ENCODE assay signal across 11 mouse cellular contexts in the genomic region with DNA sequence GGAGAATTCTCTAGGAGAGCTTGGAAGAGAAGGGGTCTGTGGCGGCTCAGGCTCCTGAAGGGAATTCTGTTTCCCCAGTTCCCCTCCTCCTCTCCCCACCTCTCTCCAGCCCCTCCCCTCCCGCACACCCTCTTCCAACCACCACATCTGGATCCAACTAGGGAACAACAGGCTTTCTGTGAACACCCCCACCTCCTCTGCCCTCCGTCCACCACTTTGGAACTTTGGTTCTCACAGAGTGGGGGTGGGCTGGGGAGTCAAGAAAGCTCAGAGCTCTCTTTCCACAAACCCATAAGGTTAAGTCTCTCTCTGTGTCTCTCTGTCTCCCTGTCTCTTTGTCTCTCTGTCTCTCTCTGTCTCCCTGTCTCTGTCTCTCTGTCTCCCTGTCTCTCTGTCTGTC. TPM values are rescaled to one million over a fixed set of nuclear protein-coding genes. Genes with fewer than 3 reads are reported as not detected.
A peak's percentile ranks its signal among the peaks of the same experiment; 100 is the strongest.
DNase-seq lines count a peak whose midpoint lies in the region; ATAC-seq and TF ChIP-seq lines count a peak whose summit lies in the region.
"Had no signal": no experiment of that assay in that cellular context is flagged by ENCODE, and none has a peak within 500 bp of the region (broad histone marks: within the 10 kb centered on the region; RNA-seq: fewer than 3 reads in every experiment).

No protein-coding gene starts in this region.

- ATAC-seq in hindbrain, embryonic 11.5 days (ENCODE audit: low FRiP score): no peak
- ATAC-seq in hindbrain, embryonic 14.5 days (ENCODE audit: low FRiP score): no peak
- ATAC-seq in embryonic facial prominence, embryonic 13.5 days (ENCODE audit: insufficient number of reproducible peaks, insufficient read depth, low FRiP score, low TSS enrichment, low read depth): peak; percentile 87

- H3K9me3 ChIP-seq in hindbrain, embryonic 11.5 days (ENCODE audit: control insufficient read depth, low read length): no peaks in the 10 kb centered on the region
- no peaks in the 10 kb centered on the region for H3K9me3 ChIP-seq in hindbrain, embryonic 14.5 days (ENCODE audit: control insufficient read depth, low read length)
- no peaks in the 10 kb centered on the region for H3K9me3 ChIP-seq in embryonic facial prominence, embryonic 13.5 days
- H3K9me3 ChIP-seq: megakaryocyte, embryonic 14.5 days had no signal

- no peak for TF ChIP-seq CTCF in brain, embryonic 14.5 days (IDR thresholded peaks at IDR 0.05; ENCODE audit: borderline replicate concordance, extremely low read depth, insufficient read depth, insufficient read length)

- DNase-seq in hindbrain, embryonic 11.5 days (ENCODE audit: low spot score): peak; percentile 59
- no peak for DNase-seq in hindbrain, embryonic 14.5 days (ENCODE audit: low spot score)
- peak; percentile 21 for DNase-seq in brain, embryonic 14.5 days (ENCODE audit: low read depth)
- DNase-seq in mesoderm, embryonic 11.5 days (ENCODE audit: low read depth, low spot score): peak; percentile 84
- no peak for DNase-seq in layer of hippocampus, adult 18-20 months (ENCODE audit: low spot score in 2 of 2)
- no peak for DNase-seq in gastrocnemius, postnatal 10 days
- DNase-seq in frontal cortex, postnatal 36 days (ENCODE audit: low spot score in 2 of 2): no peak
- DNase-seq: adrenal gland, adult 8-10 months; cerebellum, postnatal 25 days had no signal

- no peak overlapping the region for H3K4me2 ChIP-seq in hindbrain, embryonic 11.5 days (replicated peaks; ENCODE audit: low read depth, low read length)
- no peak overlapping the region for H3K4me2 ChIP-seq in hindbrain, embryonic 14.5 days (replicated peaks)
- peak overlapping the region; percentile 52 for H3K4me2 ChIP-seq in embryonic facial prominence, embryonic 13.5 days

- no peaks in the 10 kb centered on the region for H3K36me3 ChIP-seq in hindbrain, embryonic 11.5 days (ENCODE audit: control insufficient read depth, insufficient read depth, low read length)
- H3K36me3 ChIP-seq in hindbrain, embryonic 14.5 days (replicated peaks; ENCODE audit: control insufficient read depth, insufficient read depth): no peaks in the 10 kb centered on the region
- no peaks in the 10 kb centered on the region for H3K36me3 ChIP-seq in embryonic facial prominence, embryonic 13.5 days

- 30% methylated on average over 3 of the region's 3 CpGs for WGBS in hindbrain, embryonic 11.5 days
- 43% methylated on average over 3 of the region's 3 CpGs for WGBS in hindbrain, embryonic 14.5 days
- 23% methylated on average over 3 of the region's 3 CpGs for WGBS in embryonic facial prominence, embryonic 13.5 days

- H3K4me1 ChIP-seq in hindbrain, embryonic 11.5 days (replicated peaks; ENCODE audit: control insufficient read depth, insufficient read depth, low read length): no peaks in the 10 kb centered on the region; the same call in 1 of the 2 replicates
- no peaks in the 10 kb centered on the region for H3K4me1 ChIP-seq in hindbrain, embryonic 14.5 days (replicated peaks; ENCODE audit: control insufficient read depth, insufficient read depth, low read length)
- H3K4me1 ChIP-seq in embryonic facial prominence, embryonic 13.5 days: peaks cover 51% of the 10 kb centered on the region
- H3K4me1 ChIP-seq: megakaryocyte, embryonic 14.5 days had no signal

- H3K27me3 ChIP-seq in hindbrain, embryonic 11.5 days (ENCODE audit: control insufficient read depth, insufficient read depth, low read length): no peaks in the 10 kb centered on the region; the same call in 1 of the 2 replicates
- H3K27me3 ChIP-seq in hindbrain, embryonic 14.5 days (ENCODE audit: control insufficient read depth, insufficient read depth, low read length): no peaks in the 10 kb centered on the region
- H3K27me3 ChIP-seq in embryonic facial prominence, embryonic 13.5 days: no peaks in the 10 kb centered on the region

- H3K4me3 ChIP-seq in hindbrain, embryonic 11.5 days (ENCODE audit: low read depth, low read length): no peak overlapping the region
- no peak overlapping the region for H3K4me3 ChIP-seq in hindbrain, embryonic 14.5 days (replicated peaks; ENCODE audit: low read length)
- no peak overlapping the region for H3K4me3 ChIP-seq in embryonic facial prominence, embryonic 13.5 days
- H3K4me3 ChIP-seq: megakaryocyte, embryonic 14.5 days had no signal

- TF ChIP-seq POLR2A in brain, embryonic 14.5 days (IDR thresholded peaks at IDR 0.05; ENCODE audit: borderline replicate concordance, extremely low read depth, insufficient read depth, insufficient read length, poor library complexity, severe bottlenecking): no peak

- H3K9ac ChIP-seq in hindbrain, embryonic 11.5 days (ENCODE audit: low read depth, low read length): no peak overlapping the region
- H3K9ac ChIP-seq in hindbrain, embryonic 14.5 days: no peak overlapping the region
- peak overlapping the region; percentile 58 for H3K9ac ChIP-seq in embryonic facial prominence, embryonic 13.5 days

- H3K27ac ChIP-seq in hindbrain, embryonic 11.5 days (ENCODE audit: low read depth, low read length): peak overlapping the region; percentile 65
- H3K27ac ChIP-seq in hindbrain, embryonic 14.5 days: no peak overlapping the region
- H3K27ac ChIP-seq in embryonic facial prominence, embryonic 13.5 days: peak overlapping the region; percentile 99

RNA-seq across cellular contexts. Expression of a gene that starts 13.1 kb away (rescaled TPM):
- 34.7 and 41.4 TPM in 2 replicates for polyA plus RNA-seq in hindbrain, embryonic 11.5 days (2014; fragmentation: Nextera tagmentation; extraction: Ambion mirVana)
- 7.9 and 9.6 TPM in 2 replicates for polyA plus RNA-seq in hindbrain, embryonic 14.5 days (2014; fragmentation: Nextera tagmentation; extraction: Ambion mirVana)
- 11.5 and 13.1 TPM in 2 replicates for polyA plus RNA-seq in brain, embryonic 14.5 days (2012; rRNA removed)
- 81.8 and 86.1 TPM in 2 replicates for polyA plus RNA-seq in embryonic facial prominence, embryonic 13.5 days (2015; fragmentation: Nextera tagmentation; extraction: Ambion mirVana)
- 10 to 100 TPM; 19.2 to 20.3 TPM for total RNA-seq in layer of hippocampus, adult 18-20 months (2021)
- 10 to 100 TPM; 26.2 to 34.2 TPM for total RNA-seq in gastrocnemius, postnatal 10 days (2021)

RNA-seq across cellular contexts. Expression of a gene that starts 42.6 kb away (rescaled TPM):
- polyA plus RNA-seq in hindbrain, embryonic 11.5 days (2014; fragmentation: Nextera tagmentation; extraction: Ambion mirVana): not detected in 2 replicates
- polyA plus RNA-seq in hindbrain, embryonic 14.5 days (2014; fragmentation: Nextera tagmentation; extraction: Ambion mirVana): not detected in 2 replicates
- 0.25 and 0.50 TPM in 2 replicates for polyA plus RNA-seq in brain, embryonic 14.5 days (2012; rRNA removed)
- polyA plus RNA-seq in embryonic facial prominence, embryonic 13.5 days (2015; fragmentation: Nextera tagmentation; extraction: Ambion mirVana): 2.0 and 2.1 TPM in 2 replicates
- total RNA-seq in layer of hippocampus, adult 18-20 months (2021): under 1 TPM; 0.38 to 0.52 TPM
- under 1 TPM in 1 of 2 experiments, not detected in 1; 0.09 TPM for total RNA-seq in gastrocnemius, postnatal 10 days (2021)

RNA-seq across cellular contexts. Expression of a gene that starts 57.9 kb away (rescaled TPM):
- 0.82 and 2.4 TPM in 2 replicates for polyA plus RNA-seq in hindbrain, embryonic 11.5 days (2014; fragmentation: Nextera tagmentation; extraction: Ambion mirVana)
- polyA plus RNA-seq in hindbrain, embryonic 14.5 days (2014; fragmentation: Nextera tagmentation; extraction: Ambion mirVana): not detected in 2 replicates
- polyA plus RNA-seq in brain, embryonic 14.5 days (2012; rRNA removed): 2.8 and 2.9 TPM in 2 replicates
- 45.2 and 50.1 TPM in 2 replicates for polyA plus RNA-seq in embryonic facial prominence, embryonic 13.5 days (2015; fragmentation: Nextera tagmentation; extraction: Ambion mirVana)
- total RNA-seq in layer of hippocampus, adult 18-20 months (2021): under 1 TPM; 0.23 to 0.69 TPM
- under 1 TPM; 0.12 to 0.16 TPM for total RNA-seq in gastrocnemius, postnatal 10 days (2021)

Comparison
In these comparisons a context has a peak if more than half of its experiments do, and no peak if none do; other contexts are left out.
1. DNase-seq: peak in hindbrain, embryonic 11.5 days (single experiment), brain, embryonic 14.5 days (single experiment) and mesoderm, embryonic 11.5 days (single experiment); none in hindbrain, embryonic 14.5 days (single experiment), layer of hippocampus, adult 18-20 months (0 of 2), gastrocnemius, postnatal 10 days (single experiment) and frontal cortex, postnatal 36 days (0 of 2).
2. RNA of a gene that starts 57.9 kb away (polyA plus RNA-seq): 45.2 to 50.1 TPM in embryonic facial prominence, embryonic 13.5 days; 2.8 to 2.9 TPM in brain, embryonic 14.5 days, 0.82 to 2.4 TPM in hindbrain, embryonic 11.5 days and not detected in hindbrain, embryonic 14.5 days; every median in the first group is over 10 times any median in the second.